In genomic region chr7:68257767-68258166, GRCm38 (mm10) we compare ENCODE assay signal across 25 mouse cellular contexts. TPM values are rescaled to one million over a fixed set of nuclear protein-coding genes. Genes with fewer than 3 reads are reported as not detected.
DNase-seq lines count a peak whose midpoint lies in the region; ATAC-seq and TF ChIP-seq lines count a peak whose summit lies in the region.
"Had no signal": no experiment of that assay in that cellular context is flagged by ENCODE, and none has a peak within 500 bp of the region (broad histone marks: within the 10 kb centered on the region; RNA-seq: fewer than 3 reads in every experiment).

No protein-coding gene starts in this region.

- H3K4me3 ChIP-seq in heart, embryonic 14.5 days (ENCODE audit: control insufficient read depth in 1 of 2, insufficient read depth in 1 of 2, low read depth in 1 of 2, low read length in 2 of 2): no peak overlapping the region
- no peak overlapping the region for H3K4me3 ChIP-seq in lung, embryonic 15.5 days
- no peak overlapping the region for H3K4me3 ChIP-seq in ES-Bruce4 (ENCODE audit: low read depth, low read length)
- no peak overlapping the region for H3K4me3 ChIP-seq in limb, embryonic 13.5 days
- H3K4me3 ChIP-seq in midbrain, embryonic 16.5 days (ENCODE audit: low read depth, low read length): no peak overlapping the region
- H3K4me3 ChIP-seq: forebrain, embryonic 13.5 days; gastrocnemius, adult 2 months; hindbrain, embryonic 12.5 days; left cerebral cortex, adult 2 months; liver, embryonic 15.5 days; megakaryocyte, embryonic 14.5 days; midbrain, embryonic 13.5 days had no signal

- no peak for TF ChIP-seq CTCF in ES-Bruce4 (IDR thresholded peaks at IDR 0.05; ENCODE audit: low read depth, low read length)

- H3K36me3 ChIP-seq in heart, embryonic 14.5 days (ENCODE audit: control insufficient read depth, insufficient read depth, low read length): no peaks in the 10 kb centered on the region
- H3K36me3 ChIP-seq in lung, embryonic 15.5 days: no peaks in the 10 kb centered on the region
- H3K36me3 ChIP-seq in ES-Bruce4 (ENCODE audit: control insufficient read depth, insufficient read depth, low read length, poor library complexity, severe bottlenecking): no peaks in the 10 kb centered on the region
- no peaks in the 10 kb centered on the region for H3K36me3 ChIP-seq in limb, embryonic 13.5 days
- no peaks in the 10 kb centered on the region for H3K36me3 ChIP-seq in midbrain, embryonic 16.5 days (ENCODE audit: control insufficient read depth, insufficient read depth, low read length)
- H3K36me3 ChIP-seq: hindbrain, embryonic 12.5 days; liver, embryonic 15.5 days; midbrain, embryonic 13.5 days had no signal

- 0 out of 2 replicates have a peak, but pooled peaks cover 6% of the 10 kb centered on the region for H3K9me3 ChIP-seq in heart, embryonic 14.5 days (ENCODE audit: control insufficient read depth, low read length)
- no peaks in the 10 kb centered on the region for H3K9me3 ChIP-seq in lung, embryonic 15.5 days
- H3K9me3 ChIP-seq in ES-Bruce4 (replicated peaks; ENCODE audit: control insufficient read depth, insufficient read depth, low read length, poor library complexity, severe bottlenecking): peaks cover 5% of the 10 kb centered on the region; the same call in 1 of the 2 replicates
- H3K9me3 ChIP-seq in limb, embryonic 13.5 days: 0 out of 2 replicates have a peak, but pooled peaks cover 3% of the 10 kb centered on the region
- H3K9me3 ChIP-seq in midbrain, embryonic 16.5 days (replicated peaks; ENCODE audit: control insufficient read depth, low read length, poor library complexity, severe bottlenecking): no peaks in the 10 kb centered on the region
- H3K9me3 ChIP-seq: forebrain, embryonic 13.5 days; liver, embryonic 15.5 days; midbrain, embryonic 13.5 days had no signal

- H3K4me2 ChIP-seq in heart, embryonic 14.5 days (ENCODE audit: low read length): peak overlapping the region; percentile 36
- H3K4me2 ChIP-seq in lung, embryonic 15.5 days: no peak overlapping the region
- H3K4me2 ChIP-seq in limb, embryonic 13.5 days (replicated peaks): no peak overlapping the region
- no peak overlapping the region for H3K4me2 ChIP-seq in midbrain, embryonic 16.5 days (ENCODE audit: low read length)
- H3K4me2 ChIP-seq: forebrain, embryonic 13.5 days; hindbrain, embryonic 12.5 days; liver, embryonic 15.5 days; midbrain, embryonic 13.5 days had no signal

- no peak for ATAC-seq in heart, embryonic 14.5 days (ENCODE audit: insufficient number of reproducible peaks, insufficient read depth, low FRiP score, low read depth)
- ATAC-seq in lung, embryonic 15.5 days (ENCODE audit: borderline replicate concordance, extremely low read depth, low FRiP score, low TSS enrichment): no peak
- no peak for ATAC-seq in limb, embryonic 13.5 days (ENCODE audit: low FRiP score, low read depth)
- no peak for ATAC-seq in midbrain, embryonic 16.5 days
- ATAC-seq: forebrain, embryonic 13.5 days; midbrain, embryonic 13.5 days had no signal

- 56% methylated on average over 2 of the region's 2 CpGs for WGBS in heart, embryonic 14.5 days
- WGBS in lung, embryonic 15.5 days: 50% methylated on average over 2 of the region's 2 CpGs
- 64% methylated on average over 2 of the region's 2 CpGs for WGBS in limb, embryonic 13.5 days
- WGBS in midbrain, embryonic 16.5 days: 58% methylated on average over 2 of the region's 2 CpGs

- H3K27ac ChIP-seq in heart, embryonic 14.5 days (replicated peaks in 1 of 2; ENCODE audit: control insufficient read depth in 1 of 2, insufficient read depth in 1 of 2, low read depth in 2 of 2, low read length in 2 of 2): peak overlapping the region; percentile 63 to 82
- peak overlapping the region; percentile 50; the same call in 1 of the 2 replicates for H3K27ac ChIP-seq in lung, embryonic 15.5 days
- peak overlapping the region; percentile 56; the same call in 1 of the 2 replicates for H3K27ac ChIP-seq in ES-Bruce4 (ENCODE audit: insufficient read depth, low read length)
- peak overlapping the region; percentile 48; the same call in 1 of the 2 replicates for H3K27ac ChIP-seq in limb, embryonic 13.5 days
- no peak overlapping the region for H3K27ac ChIP-seq in midbrain, embryonic 16.5 days (ENCODE audit: low read length)
- H3K27ac ChIP-seq: forebrain, embryonic 13.5 days; gastrocnemius, adult 2 months; hindbrain, embryonic 12.5 days; left cerebral cortex, adult 2 months; liver, embryonic 15.5 days; midbrain, embryonic 13.5 days had no signal

- no peak for TF ChIP-seq POLR2A in ES-Bruce4 (IDR thresholded peaks at IDR 0.05; ENCODE audit: insufficient read depth, low read length)

- H3K9ac ChIP-seq in heart, embryonic 14.5 days (ENCODE audit: low read length): 0 out of 2 replicates have a peak overlapping the region, but pooled peaks have one; percentile 12
- no peak overlapping the region for H3K9ac ChIP-seq in lung, embryonic 15.5 days
- H3K9ac ChIP-seq in ES-Bruce4 (ENCODE audit: low read depth, poor library complexity, severe bottlenecking): no peak overlapping the region
- H3K9ac ChIP-seq in limb, embryonic 13.5 days: no peak overlapping the region
- H3K9ac ChIP-seq in midbrain, embryonic 16.5 days (ENCODE audit: low read depth, low read length): no peak overlapping the region
- H3K9ac ChIP-seq: forebrain, embryonic 13.5 days; hindbrain, embryonic 12.5 days; liver, embryonic 15.5 days; midbrain, embryonic 13.5 days had no signal

- H3K27me3 ChIP-seq in heart, embryonic 14.5 days (ENCODE audit: control insufficient read depth, insufficient read depth, low read length): no peaks in the 10 kb centered on the region
- H3K27me3 ChIP-seq in lung, embryonic 15.5 days: no peaks in the 10 kb centered on the region
- no peaks in the 10 kb centered on the region for H3K27me3 ChIP-seq in ES-Bruce4 (ENCODE audit: control insufficient read depth, insufficient read depth, low read length, poor library complexity, severe bottlenecking)
- no peaks in the 10 kb centered on the region for H3K27me3 ChIP-seq in limb, embryonic 13.5 days
- no peaks in the 10 kb centered on the region for H3K27me3 ChIP-seq in midbrain, embryonic 16.5 days (ENCODE audit: control insufficient read depth, insufficient read depth, low read depth, low read length)
- H3K27me3 ChIP-seq: forebrain, embryonic 13.5 days; hindbrain, embryonic 12.5 days; liver, embryonic 15.5 days; midbrain, embryonic 13.5 days had no signal

- DNase-seq in heart, adult 11 months: no peak
- no peak for DNase-seq in lung, postnatal 10 days
- DNase-seq: adrenal gland, postnatal 25 days; B cell, adult 2 months; cerebellum, adult 8-10 months; gastrocnemius, adult 2 months; kidney, adult 2 months; kidney, postnatal 10 days; liver; lung, postnatal 14 days; right cerebral cortex, postnatal 25 days; spleen, adult 18-20 months had no signal

- H3K4me1 ChIP-seq in heart, embryonic 14.5 days (ENCODE audit: control insufficient read depth in 2 of 2, insufficient read depth in 2 of 2, low read length in 2 of 2): peaks cover 13 to 27% of the 10 kb centered on the region in 2 experiments
- H3K4me1 ChIP-seq in lung, embryonic 15.5 days: peaks cover 19% of the 10 kb centered on the region
- peaks cover 9% of the 10 kb centered on the region for H3K4me1 ChIP-seq in ES-Bruce4 (ENCODE audit: control insufficient read depth, insufficient read depth, low read length)
- H3K4me1 ChIP-seq in limb, embryonic 13.5 days: peaks cover 26% of the 10 kb centered on the region
- no peaks in the 10 kb centered on the region for H3K4me1 ChIP-seq in midbrain, embryonic 16.5 days (ENCODE audit: control insufficient read depth, insufficient read depth, low read length)
- H3K4me1 ChIP-seq: forebrain, embryonic 13.5 days; hindbrain, embryonic 12.5 days; liver, embryonic 15.5 days; midbrain, embryonic 13.5 days had no signal

- 0 out of 2 replicates have a peak, but pooled peaks have one; percentile 28 for TF ChIP-seq EP300 in ES-Bruce4 (IDR thresholded peaks at IDR 0.05; ENCODE audit: insufficient read depth, low read depth, low read length)

RNA-seq across cellular contexts. Expression of gene Pgpep1l, which starts 6.3 kb away (rescaled TPM):
- 0.42 TPM in 2 replicates for polyA plus RNA-seq in heart, embryonic 14.5 days (2014; fragmentation: Nextera tagmentation; extraction: Ambion mirVana)
- not detected in 2 replicates for polyA plus RNA-seq in lung, embryonic 15.5 days (2015; fragmentation: Nextera tagmentation; extraction: Ambion mirVana)
- polyA plus RNA-seq in ES-Bruce4 (2011; ENCODE audit: insufficient read depth, insufficient read length, low read depth, missing spikeins): 3.4 and 3.5 TPM in 2 replicates
- not detected in 2 replicates for polyA plus RNA-seq in limb, embryonic 13.5 days (2015; fragmentation: Nextera tagmentation; extraction: Ambion mirVana)
- not detected in 2 replicates for polyA plus RNA-seq in midbrain, embryonic 16.5 days (2015; fragmentation: Nextera tagmentation; extraction: Ambion mirVana)
- polyA plus RNA-seq: embryonic facial prominence, embryonic 14.5 days; forebrain, embryonic 13.5 days; hindbrain, embryonic 12.5 days; liver, embryonic 15.5 days; midbrain, embryonic 13.5 days; neural tube, embryonic 11.5 days had no signal

RNA-seq across cellular contexts. Expression of gene Fam169b, which starts 15.9 kb away (rescaled TPM):
- polyA plus RNA-seq in heart, embryonic 14.5 days (2014; fragmentation: Nextera tagmentation; extraction: Ambion mirVana): 0.05 and 0.57 TPM in 2 replicates
- 1.1 and 3.7 TPM in 2 replicates for polyA plus RNA-seq in lung, embryonic 15.5 days (2015; fragmentation: Nextera tagmentation; extraction: Ambion mirVana)
- polyA plus RNA-seq in ES-Bruce4 (2011; ENCODE audit: insufficient read depth, insufficient read length, low read depth, missing spikeins): 7.5 and 7.8 TPM in 2 replicates
- 2.0 TPM in 2 replicates for polyA plus RNA-seq in limb, embryonic 13.5 days (2015; fragmentation: Nextera tagmentation; extraction: Ambion mirVana)
- 0.16 TPM in 1 of 2 replicates, not detected in the other for polyA plus RNA-seq in midbrain, embryonic 16.5 days (2015; fragmentation: Nextera tagmentation; extraction: Ambion mirVana)
- polyA plus RNA-seq: forebrain, embryonic 13.5 days; midbrain, embryonic 13.5 days had no signal
